Mouse (Mus musculus): ENCODE results near the gene Apmap.

DNA sequence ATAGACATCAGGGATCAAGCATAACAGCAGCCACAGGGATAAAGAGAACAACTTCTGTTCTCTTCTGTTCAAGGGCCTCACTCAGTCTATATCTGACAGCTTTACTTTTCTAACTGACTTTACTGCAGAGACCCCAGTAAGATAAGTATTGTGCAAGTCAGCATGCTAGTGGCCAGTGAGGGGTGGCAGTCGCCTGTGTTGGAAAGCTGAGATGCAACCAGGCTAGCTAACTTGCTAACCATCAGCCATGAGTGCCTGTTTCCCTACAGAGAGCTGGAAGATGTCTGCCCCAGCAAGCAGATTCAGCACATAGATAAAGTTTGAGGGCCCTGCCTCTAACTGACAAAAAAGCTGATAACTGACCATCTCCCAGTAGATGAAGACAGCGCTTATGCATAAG, 37.6 kb downstream of the Apmap start:
- no peak for TF ChIP-seq CTCF (IDR thresholded peaks at IDR 0.05; ENCODE audit: control insufficient read depth, insufficient read depth, low read length)
- TF ChIP-seq POLR2A (IDR thresholded peaks at IDR 0.05; ENCODE audit: borderline replicate concordance, control insufficient read depth, low read depth, low read length): no peak
